Mouse (Mus musculus) CH12.LX (cell line): ENCODE measurements around the gene Rnf41. TPM values are rescaled to one million over a fixed set of nuclear protein-coding genes. Genes with fewer than 3 reads are reported as not detected.

Experiments used
- DNase-seq: peaks from one replicate; pipeline ENCODE4 v3.0.0-alpha.2; 2013; ENCODE audit errors: extremely low read depth
- H3K27ac ChIP-seq: 2 replicates; pipeline ENCODE4 v1.5.1; 2012; ENCODE audit warnings: low read depth, mild to moderate bottlenecking, control low read depth, moderate library complexity; ENCODE audit not compliant: insufficient read depth
- H3K27me3 ChIP-seq: replicated peaks from 2 replicates; pipeline ENCODE3; 2012; ENCODE audit warnings: inconsistent platforms
- H3K36me3 ChIP-seq, 2 experiments: replicated peaks in 1 of 2; 2 replicates each; pipeline versions ENCODE3 to v1.6.1; 2012; ENCODE audit warnings: inconsistent platforms in 1 of 2, low read length in 1 of 2, mild to moderate bottlenecking in 1 of 2, mixed read lengths in 1 of 2, moderate library complexity in 1 of 2; ENCODE audit not compliant: control insufficient read depth in 1 of 2, insufficient read depth in 1 of 2
- H3K4me1 ChIP-seq, 2 experiments: 2 replicates each; pipeline ENCODE4 v1.6.1; 2012; ENCODE audit warnings: inconsistent platforms in 1 of 2, moderate library complexity in 1 of 2; ENCODE audit not compliant: insufficient read depth in 2 of 2, control insufficient read depth in 1 of 2
- H3K4me2 ChIP-seq: 2 replicates; pipeline ENCODE4 v1.6.1; 2012; ENCODE audit warnings: low read depth, mild to moderate bottlenecking, control low read depth; ENCODE audit not compliant: poor library complexity, insufficient read depth, severe bottlenecking
- H3K4me3 ChIP-seq, 3 experiments: fragments of 150-350 bp in 1 of 3; sonication (generic) in 1 of 3; replicated peaks in 1 of 3; 2 replicates each; pipeline versions ENCODE3 to v1.5.1; 2011 to 2012; ENCODE audit warnings: low read depth in 2 of 3, low read length in 2 of 3, mild to moderate bottlenecking in 2 of 3, moderate library complexity in 2 of 3, control low read depth in 1 of 3, improper control_type of control experiment in 1 of 3, inconsistent platforms in 1 of 3, mixed read lengths in 1 of 3; ENCODE audit not compliant: poor library complexity in 1 of 3
- H3K79me2 ChIP-seq: replicated peaks from 2 replicates; pipeline ENCODE4 v1.6.1; 2012; ENCODE audit warnings: mild to moderate bottlenecking, moderate library complexity; ENCODE audit not compliant: control insufficient read depth, poor library complexity, insufficient read depth, severe bottlenecking; ENCODE audit errors: extremely low read depth
- H3K9ac ChIP-seq: 2 replicates; pipeline ENCODE4 v1.6.1; 2012; ENCODE audit warnings: low read depth, mild to moderate bottlenecking, control low read depth, moderate library complexity; ENCODE audit not compliant: insufficient read depth
- H3K9me3 ChIP-seq: replicated peaks from 2 replicates; pipeline ENCODE3; 2012; ENCODE audit warnings: low read length, inconsistent platforms, mixed read lengths
- BHLHE40 ChIP-seq: IDR thresholded peaks from 2 replicates; pipeline ENCODE4 v1.6.1; 2011; ENCODE audit warnings: mild to moderate bottlenecking, low read depth, low read length, improper control_type of control experiment
- CTCF ChIP-seq, 2 experiments: IDR thresholded peaks in 1 of 2; conservative IDR thresholded peaks in 1 of 2; 2 replicates each; pipeline ENCODE4 v1.5.1; 2011 to 2012; ENCODE audit warnings: low read depth in 2 of 2, low read length in 2 of 2, improper control_type of control experiment in 1 of 2, inconsistent platforms in 1 of 2, mild to moderate bottlenecking in 1 of 2, moderate library complexity in 1 of 2
- EP300 ChIP-seq: IDR thresholded peaks from 2 replicates; pipeline ENCODE4 v1.6.1; 2011; ENCODE audit warnings: low read length, improper control_type of control experiment
- ETS1 ChIP-seq: conservative IDR thresholded peaks from 2 replicates; pipeline ENCODE4 v1.6.1; 2012; ENCODE audit warnings: low read depth, mild to moderate bottlenecking, inconsistent platforms, low read length, improper control_type of control experiment, moderate library complexity
- MAX ChIP-seq: IDR thresholded peaks from 2 replicates; pipeline ENCODE4 v1.6.1; 2011; ENCODE audit warnings: low read length, improper control_type of control experiment
- MXI1 ChIP-seq: IDR thresholded peaks from 2 replicates; pipeline ENCODE4 v1.6.1; 2011; ENCODE audit warnings: mild to moderate bottlenecking, low read depth, low read length, improper control_type of control experiment
- NELFE ChIP-seq: IDR thresholded peaks from 2 replicates; pipeline ENCODE4 v1.6.1; 2011; ENCODE audit warnings: low read depth, low read length, improper control_type of control experiment
- NRF1 ChIP-seq: IDR thresholded peaks from 2 replicates; pipeline ENCODE4 v1.6.1; 2014; ENCODE audit warnings: low read depth, mild to moderate bottlenecking, inconsistent platforms, low read length, improper control_type of control experiment, moderate library complexity
- PAX5 ChIP-seq: IDR thresholded peaks from 2 replicates; pipeline ENCODE4 v1.6.1; 2012; ENCODE audit warnings: low read length, inconsistent platforms, mixed read lengths
- RAD21 ChIP-seq: IDR thresholded peaks from 2 replicates; pipeline ENCODE4 v1.6.1; 2011; ENCODE audit warnings: low read depth, mild to moderate bottlenecking, low read length, improper control_type of control experiment, moderate library complexity
- RCOR1 ChIP-seq: conservative IDR thresholded peaks from 2 replicates; pipeline ENCODE4 v1.6.1; 2012; ENCODE audit warnings: low read depth, mild to moderate bottlenecking, inconsistent platforms, low read length, improper control_type of control experiment
- TBP ChIP-seq: conservative IDR thresholded peaks from 2 replicates; pipeline ENCODE4 v1.6.1; 2011; ENCODE audit warnings: low read depth, low read length, improper control_type of control experiment
- TCF12 ChIP-seq: IDR thresholded peaks from 2 replicates; pipeline ENCODE4 v1.6.1; 2014; ENCODE audit warnings: low read depth, mild to moderate bottlenecking, inconsistent platforms, low read length, improper control_type of control experiment
- UBTF ChIP-seq: IDR thresholded peaks from 2 replicates; pipeline ENCODE4 v1.6.1; 2012; ENCODE audit warnings: low read depth, mild to moderate bottlenecking, inconsistent platforms, low read length, improper control_type of control experiment, moderate library complexity
- USF1 ChIP-seq: IDR thresholded peaks from 2 replicates; pipeline ENCODE4 v1.6.1; 2014; ENCODE audit warnings: low read depth, mild to moderate bottlenecking, inconsistent platforms, low read length, improper control_type of control experiment
- ZC3H11A ChIP-seq: IDR thresholded peaks from 2 replicates; pipeline ENCODE4 v1.6.1; 2012; ENCODE audit warnings: low read depth, mild to moderate bottlenecking, inconsistent platforms, low read length, improper control_type of control experiment
- ZKSCAN1 ChIP-seq: IDR thresholded peaks from 2 replicates; pipeline ENCODE4 v1.6.1; 2012; ENCODE audit warnings: low read depth, inconsistent platforms, low read length, improper control_type of control experiment, borderline replicate concordance
- dilution Hi-C: fragments of 300-500 bp; cut with MboI; formaldehyde crosslinking; loops from 2 replicates; pipeline ENCODE4 v1.14.3; 2020; ENCODE audit warnings: low sequenced_read_pairs; ENCODE audit not compliant: extremely low pct_unique_long_range_greater_than_20kb, extremely low pct_ligation_motif_present
- in situ Hi-C: fragments of 300-500 bp; cut with MboI; formaldehyde crosslinking; loops from 3 replicates; pipeline ENCODE4 v1.14.3; 2019; ENCODE audit warnings: low sequenced_read_pairs, low pct_ligation_motif_present, low pct_unique_long_range_greater_than_20kb, mixed read lengths
- polyA plus RNA-seq: library from polyadenylated mRNA; unstranded; fragments of >175 nt; gene quantifications from 2 replicates; pipeline ENCODE4 v1.2.1, GENCODE M21; 2012; ENCODE audit warnings: low read depth; ENCODE audit not compliant: insufficient read length
- total RNA-seq, 2 experiments: library from RNA; depleted of rRNA; stranded (reverse); fragments of 300-350 nt in 1 of 2; fragments of >200 nt in 1 of 2; gene quantifications; 2 replicates each; pipeline ENCODE4 v1.2.3; 2012 to 2014

Gene Rnf41
- total and polyA plus RNA-seq, 3 experiments, result 15.3 to 19.9 (median 17.4) TPM

- H3K4me2 ChIP-seq, result no peak overlapping the region
Observed at GRCm38 (mm10) chr10:128385902-128386301, 25.6 kb upstream of the Rnf41 start.

GRCm38 (mm10) chr10:128388941-128389340, 22.5 kb upstream of the Rnf41 start:
- TF ChIP-seq UBTF, result no peak
- no peak for TF ChIP-seq ETS1
- TF ChIP-seq PAX5, result no peak
- no peak for TF ChIP-seq MXI1
- no peak for TF ChIP-seq RAD21
- no peak for TF ChIP-seq BHLHE40
- TF ChIP-seq EP300, result no peak
- TF ChIP-seq USF1, result no peak
- TF ChIP-seq TBP, result no peak
- TF ChIP-seq NELFE, result no peak
- no peak for TF ChIP-seq MAX
- no peak for TF ChIP-seq ZKSCAN1
- no peak for TF ChIP-seq NRF1
- TF ChIP-seq RCOR1, result no peak
- no peak for TF ChIP-seq CTCF (conservative IDR thresholded peaks at IDR 0.05 in 1 of 2, IDR thresholded peaks at IDR 0.05 in 1 of 2; ENCODE audit: low read depth in 2 of 2, low read length in 2 of 2)
- Histone ChIP-seq H3K4me3 (no peak overlapping the region), H3K27me3 (no peaks in the 10 kb centered on the region), H3K9ac (no peak overlapping the region), H3K36me3 (peaks cover 83 to 98% of the 10 kb centered on the region in 2 experiments), H3K4me2 (no peak overlapping the region), H3K27ac (no peak overlapping the region), H3K79me2 (no peaks in the 10 kb centered on the region), H3K9me3 (no peaks in the 10 kb centered on the region), H3K4me1 (peaks cover 3 to 23% of the 10 kb centered on the region in 2 experiments; a peak in 3 of 4 replicates)
- in situ Hi-C loops, result no loop called here
- DNase-seq, result no peak
- dilution Hi-C loops, result no loop called here

More at GRCm38 (mm10) chr10:128385902-128386301, 25.6 kb upstream of the Rnf41 start:
- H3K9ac ChIP-seq, result no peak overlapping the region
- DNase-seq, result no peak
- H3K79me2 ChIP-seq, result no peaks in the 10 kb centered on the region
- no peak overlapping the region for H3K27ac ChIP-seq
- no peaks in the 10 kb centered on the region for H3K9me3 ChIP-seq
- H3K36me3 ChIP-seq, result peaks cover 97 to 98% of the 10 kb centered on the region in 2 experiments
- H3K4me3 ChIP-seq, result no peak overlapping the region
- peaks cover 0 to 4% of the 10 kb centered on the region in 2 experiments; a peak in 2 of 4 replicates for H3K4me1 ChIP-seq
- in situ Hi-C loops, result no loop called here
- no peak for TF ChIP-seq ZKSCAN1
- no peak for TF ChIP-seq ZC3H11A
- no peak for TF ChIP-seq PAX5
- TF ChIP-seq TCF12, result no peak
- TF ChIP-seq USF1, result no peak
- no peak for TF ChIP-seq ETS1
- no peaks in the 10 kb centered on the region for H3K27me3 ChIP-seq
- dilution Hi-C loops, result no loop called here
